Mouse (Mus musculus): ENCODE data around the gene Tex52. TPM values are rescaled to one million over a fixed set of nuclear protein-coding genes. Genes with fewer than 3 reads are reported as not detected.
A peak's percentile ranks its signal among the peaks of the same experiment; 100 is the strongest.
"Not testable (repeated sequence)": the region's sequence is repeated elsewhere in the genome, so short reads cannot be mapped to it uniquely, and the experiment has no call there.

The Tex52 gene
- total and polyA plus RNA-seq, 2 experiments from 2014 or later, result 0.20 to 1.4 TPM

DNA sequence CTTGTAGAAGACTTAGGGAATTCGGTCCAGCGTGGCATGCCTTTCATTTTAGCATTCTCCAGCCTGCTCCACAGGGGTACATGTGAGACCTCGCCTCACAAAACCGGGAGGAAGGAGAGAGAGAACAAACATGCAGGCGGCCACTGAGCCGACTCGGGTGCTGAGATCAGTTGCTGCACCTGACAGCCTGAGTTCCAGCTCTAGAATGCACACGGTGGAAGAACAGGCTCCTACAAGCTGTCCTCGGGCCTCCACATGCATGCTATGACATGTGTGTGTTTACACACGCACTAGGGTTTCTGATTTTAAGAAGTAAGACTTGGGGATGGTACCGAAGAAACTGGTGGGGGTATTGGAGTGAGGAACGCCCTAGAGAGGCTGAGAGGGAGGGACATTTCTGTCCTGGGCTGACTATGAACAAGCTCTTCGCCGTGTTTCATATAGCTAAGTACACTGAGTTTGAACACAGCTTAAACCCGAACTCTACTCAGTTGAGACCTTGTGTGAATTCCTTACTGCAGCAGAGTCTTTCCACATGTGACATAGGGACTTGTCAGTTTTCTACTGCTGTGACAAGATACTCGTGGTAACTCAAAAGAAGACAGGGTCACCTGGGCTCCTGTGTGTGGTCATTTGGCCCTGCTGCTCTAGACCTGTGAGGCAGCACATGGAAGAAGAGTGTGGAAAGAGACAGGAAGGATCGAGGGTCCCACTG is 1.3 kb downstream of the Tex52 start:
- no peak overlapping the region for H3K4me3 ChIP-seq (ENCODE audit: low read length)
- ATAC-seq, result no peak
- WGBS, result 90% methylated on average over 17 of the region's 17 CpGs
- no peaks in the 10 kb centered on the region for H3K27me3 ChIP-seq (ENCODE audit: insufficient read depth, low read length)
- no peaks in the 10 kb centered on the region for H3K4me1 ChIP-seq (ENCODE audit: insufficient read depth, low read length)
- no peak overlapping the region for H3K9ac ChIP-seq (replicated peaks; ENCODE audit: low read length)
- no peak overlapping the region for H3K27ac ChIP-seq
- DNase-seq (ENCODE audit: low spot score), result no peak
- H3K36me3 ChIP-seq (ENCODE audit: insufficient read depth, low read length), result no peaks in the 10 kb centered on the region
- no peak overlapping the region for H3K4me2 ChIP-seq (ENCODE audit: low read depth, low read length)
- no peak for TF ChIP-seq CTCF (IDR thresholded peaks at IDR 0.05; ENCODE audit: low read depth)
- no peaks in the 10 kb centered on the region for H3K9me3 ChIP-seq (ENCODE audit: low read length)

DNA sequence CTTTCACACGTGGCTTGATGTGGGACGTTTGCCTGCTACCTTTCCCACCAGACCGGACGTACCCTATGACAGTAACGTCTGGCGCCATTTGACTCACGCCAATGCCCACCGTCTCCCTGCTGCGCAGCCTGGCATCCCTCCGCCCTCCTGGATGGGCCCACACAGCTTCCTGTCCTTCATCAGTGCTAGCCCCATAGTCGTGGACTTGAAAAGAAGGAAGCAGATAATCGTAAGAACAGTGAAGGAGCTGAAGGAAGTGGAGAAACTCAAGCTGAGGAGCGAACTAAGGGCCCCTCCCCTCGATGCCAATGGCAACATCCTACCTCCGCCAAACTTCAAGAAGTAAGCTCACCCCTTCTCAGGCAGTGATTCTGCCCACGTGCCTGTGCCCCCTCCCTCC is 4.4 kb downstream of the Tex52 start:
- H3K36me3 ChIP-seq (ENCODE audit: insufficient read depth, low read length), result no peaks in the 10 kb centered on the region
- H3K4me1 ChIP-seq (ENCODE audit: insufficient read depth, low read length), result no peaks in the 10 kb centered on the region
- H3K4me3 ChIP-seq (ENCODE audit: low read length), result no peak overlapping the region
- no peak overlapping the region for H3K27ac ChIP-seq
- DNase-seq (ENCODE audit: low spot score) (no peak), ATAC-seq (no peak)
- no peaks in the 10 kb centered on the region for H3K9me3 ChIP-seq (ENCODE audit: low read length)
- H3K27me3 ChIP-seq (ENCODE audit: insufficient read depth, low read length), result no peaks in the 10 kb centered on the region
- no peak overlapping the region for H3K9ac ChIP-seq (replicated peaks; ENCODE audit: low read length)
- 82% methylated on average over 16 of the region's 16 CpGs for whole genome bisulfite sequencing
- H3K4me2 ChIP-seq (ENCODE audit: low read depth, low read length), result no peak overlapping the region
- TF ChIP-seq CTCF (IDR thresholded peaks at IDR 0.05; ENCODE audit: low read depth), result no peak

DNA sequence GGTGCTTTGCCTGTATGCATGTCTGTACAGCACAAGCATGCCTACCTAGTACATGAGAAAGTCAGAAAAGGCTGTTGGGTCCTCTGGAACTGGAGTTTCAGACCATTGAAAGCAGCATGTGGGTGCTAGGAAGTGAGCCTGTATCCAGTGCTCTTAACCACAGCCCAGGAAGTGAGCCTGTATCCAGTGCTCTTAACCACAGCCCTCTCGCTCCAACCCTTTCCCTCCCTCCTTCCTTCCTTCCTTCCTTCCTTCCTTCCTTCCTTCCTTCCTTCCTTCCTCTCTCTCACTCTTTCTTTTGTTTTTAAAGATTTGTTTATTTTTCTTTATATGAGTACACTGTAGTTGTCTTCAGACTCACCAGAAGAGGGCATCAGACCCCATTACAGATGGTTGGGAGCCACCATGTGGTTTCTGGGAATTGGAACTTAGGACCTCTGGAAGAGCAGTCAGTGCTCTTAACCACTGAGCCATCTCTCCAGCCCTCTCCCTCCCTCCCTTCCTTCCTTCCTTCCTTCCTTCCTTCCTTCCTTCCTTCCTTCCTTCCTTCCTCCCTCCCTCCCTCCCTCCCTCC is 5.4 kb downstream of the Tex52 start:
- TF ChIP-seq CTCF (IDR thresholded peaks at IDR 0.05; ENCODE audit: low read depth), result peak; percentile 37
- ATAC-seq, H3K27ac ChIP-seq: not testable (repeated sequence)

DNA sequence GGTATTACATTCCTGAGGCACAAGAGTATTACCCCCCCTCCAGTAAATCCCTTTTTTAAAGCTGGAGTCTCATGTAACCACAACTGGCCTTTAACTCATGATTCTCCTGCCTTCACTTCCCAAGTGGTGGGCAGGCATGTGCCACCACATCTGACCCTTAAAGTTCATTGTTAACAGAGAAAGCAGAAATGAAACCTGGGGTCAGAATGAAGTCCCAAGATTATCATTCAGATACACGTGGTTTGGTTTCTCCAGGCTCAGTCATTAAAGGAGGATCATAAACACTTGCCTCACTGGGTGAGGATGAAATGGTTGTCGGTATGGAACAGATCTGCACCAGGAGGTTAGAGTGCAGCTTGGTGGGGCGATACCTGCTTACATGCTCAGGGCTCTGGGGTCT is 6.0 kb downstream of the Tex52 start:
- Histone ChIP-seq H3K4me1 (ENCODE audit: insufficient read depth, low read length) (no peaks in the 10 kb centered on the region), H3K27me3 (ENCODE audit: insufficient read depth, low read length) (no peaks in the 10 kb centered on the region), H3K9ac (replicated peaks; ENCODE audit: low read length) (no peak overlapping the region), H3K4me3 (ENCODE audit: low read length) (no peak overlapping the region), H3K27ac (no peak overlapping the region), H3K4me2 (ENCODE audit: low read depth, low read length) (no peak overlapping the region), H3K36me3 (ENCODE audit: insufficient read depth, low read length) (no peaks in the 10 kb centered on the region), H3K9me3 (ENCODE audit: low read length) (no peaks in the 10 kb centered on the region)
- WGBS, result 80% methylated on average over 3 of the region's 3 CpGs
- ATAC-seq (no peak), DNase-seq (ENCODE audit: low spot score) (no peak)
- no peak for TF ChIP-seq CTCF (IDR thresholded peaks at IDR 0.05; ENCODE audit: low read depth)

More for the DNA sequence above, 5.4 kb downstream of the Tex52 start:
- H3K4me1 ChIP-seq (ENCODE audit: insufficient read depth, low read length); H3K4me3 ChIP-seq (ENCODE audit: low read length); H3K27me3 ChIP-seq (ENCODE audit: insufficient read depth, low read length); H3K36me3 ChIP-seq (ENCODE audit: insufficient read depth, low read length); H3K9me3 ChIP-seq (ENCODE audit: low read length); H3K9ac ChIP-seq (replicated peaks; ENCODE audit: low read length); H3K4me2 ChIP-seq (ENCODE audit: low read depth, low read length); DNase-seq (ENCODE audit: low spot score): not testable (repeated sequence)
- 82% methylated on average over 1 of the region's 1 CpGs for WGBS

DNA sequence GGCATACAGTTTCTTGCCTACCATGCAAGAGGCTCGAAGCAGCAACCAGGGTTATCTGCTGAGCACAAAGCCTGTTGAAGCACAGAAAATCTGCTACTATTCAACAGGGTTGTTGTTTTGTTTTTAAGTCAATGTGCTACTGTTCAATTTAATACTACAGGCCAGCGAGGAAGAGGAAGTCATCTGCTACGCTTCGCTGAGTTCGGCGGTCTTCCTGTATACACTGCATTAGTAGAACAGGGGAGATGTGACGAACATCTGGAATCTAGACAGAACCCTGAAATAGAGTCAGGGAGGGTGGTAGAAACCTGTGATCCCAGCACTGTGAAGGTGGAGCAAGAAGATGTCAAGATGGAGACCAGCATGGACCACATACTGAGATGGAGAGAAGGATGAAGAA is 8.5 kb downstream of the Tex52 start:
- DNase-seq (ENCODE audit: low spot score) (no peak), ATAC-seq (no peak)
- Histone ChIP-seq H3K4me3 (ENCODE audit: low read length) (no peak overlapping the region), H3K4me1 (ENCODE audit: insufficient read depth, low read length) (no peaks in the 10 kb centered on the region), H3K27me3 (ENCODE audit: insufficient read depth, low read length) (no peaks in the 10 kb centered on the region), H3K27ac (no peak overlapping the region), H3K36me3 (ENCODE audit: insufficient read depth, low read length) (no peaks in the 10 kb centered on the region), H3K4me2 (ENCODE audit: low read depth, low read length) (no peak overlapping the region), H3K9me3 (ENCODE audit: low read length) (no peaks in the 10 kb centered on the region), H3K9ac (replicated peaks; ENCODE audit: low read length) (no peak overlapping the region)
- 81% methylated on average over 7 of the region's 7 CpGs for WGBS
- TF ChIP-seq CTCF (IDR thresholded peaks at IDR 0.05; ENCODE audit: low read depth), result no peak

DNA sequence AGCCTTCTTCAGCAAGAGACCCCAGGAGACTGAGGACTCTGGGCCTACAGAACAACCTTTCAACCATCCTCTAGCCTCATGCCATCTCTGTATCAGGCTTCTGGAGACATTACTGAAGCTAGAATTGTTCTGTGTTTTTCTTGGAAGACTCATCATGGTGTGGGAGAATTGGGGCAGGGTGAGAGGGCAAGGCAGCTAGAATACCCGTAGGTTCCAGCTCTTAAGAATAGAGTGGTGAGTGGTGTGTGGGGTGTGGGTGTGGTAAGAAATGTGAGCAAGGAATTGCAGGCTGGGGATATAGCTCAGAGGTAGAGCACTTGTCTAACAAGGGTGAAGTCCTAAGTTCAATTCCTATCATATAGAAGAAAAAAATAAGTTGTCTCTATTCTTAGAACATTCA is 9.8 kb downstream of the Tex52 start:
- H3K4me3 ChIP-seq (ENCODE audit: low read length), result no peak overlapping the region
- WGBS, result 82% methylated on average over 1 of the region's 1 CpGs

DNA sequence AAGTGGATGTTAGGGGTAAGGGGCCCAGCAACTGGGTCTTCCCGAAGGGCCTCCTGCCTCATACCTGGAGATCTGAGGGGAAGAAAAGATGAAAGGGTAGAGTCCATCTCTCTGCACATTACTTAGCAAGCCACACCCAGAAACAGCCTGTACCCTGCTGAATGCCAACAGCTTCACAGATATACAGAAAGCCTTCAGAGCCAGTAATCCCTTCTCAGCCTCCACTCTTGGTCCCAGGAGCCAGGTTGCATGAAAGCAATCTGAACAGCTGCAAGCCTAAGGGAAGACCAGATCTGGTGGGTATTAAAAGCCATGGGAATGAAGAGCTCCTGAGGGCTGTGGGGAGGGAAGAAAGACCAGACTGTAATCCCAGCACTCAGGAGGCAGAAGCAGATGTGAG is 13.9 kb downstream of the Tex52 start:
- DNase-seq (ENCODE audit: low spot score) (no peak), ATAC-seq (no peak)
- TF ChIP-seq CTCF (IDR thresholded peaks at IDR 0.05; ENCODE audit: low read depth), result no peak
- no peak overlapping the region for H3K4me3 ChIP-seq (ENCODE audit: low read length)
- no peaks in the 10 kb centered on the region for H3K36me3 ChIP-seq (ENCODE audit: insufficient read depth, low read length)
- H3K9ac ChIP-seq (replicated peaks; ENCODE audit: low read length), result no peak overlapping the region
- H3K27me3 ChIP-seq (ENCODE audit: insufficient read depth, low read length), result no peaks in the 10 kb centered on the region
- no peaks in the 10 kb centered on the region for H3K9me3 ChIP-seq (ENCODE audit: low read length)
- no peak overlapping the region for H3K4me2 ChIP-seq (ENCODE audit: low read depth, low read length)
- WGBS, result 100% methylated on average over 1 of the region's 1 CpGs
- H3K27ac ChIP-seq, result no peak overlapping the region
- no peaks in the 10 kb centered on the region for H3K4me1 ChIP-seq (ENCODE audit: insufficient read depth, low read length)

More for the DNA sequence above, 9.8 kb downstream of the Tex52 start:
- H3K27me3 ChIP-seq (ENCODE audit: insufficient read depth, low read length), result no peaks in the 10 kb centered on the region
- no peaks in the 10 kb centered on the region for H3K9me3 ChIP-seq (ENCODE audit: low read length)
- H3K36me3 ChIP-seq (ENCODE audit: insufficient read depth, low read length), result no peaks in the 10 kb centered on the region
- ATAC-seq (no peak), DNase-seq (ENCODE audit: low spot score) (no peak)
- H3K4me2 ChIP-seq (ENCODE audit: low read depth, low read length), result no peak overlapping the region
- H3K9ac ChIP-seq (replicated peaks; ENCODE audit: low read length), result no peak overlapping the region
- H3K4me1 ChIP-seq (ENCODE audit: insufficient read depth, low read length), result no peaks in the 10 kb centered on the region
- no peak for TF ChIP-seq CTCF (IDR thresholded peaks at IDR 0.05; ENCODE audit: low read depth)
- no peak overlapping the region for H3K27ac ChIP-seq
